Mouse (Mus musculus) ES-Bruce4 (cell line): ENCODE results near the gene Rnf151.

ENCODE experiments used
- CTCF ChIP-seq: IDR thresholded peaks from one replicate; pipeline ENCODE4 v1.8.1; 2011; ENCODE audit warnings: low read depth, low read length
- EP300 ChIP-seq: IDR thresholded peaks from 2 replicates; pipeline ENCODE4 v1.6.1; 2011; ENCODE audit warnings: low read depth, low read length; ENCODE audit not compliant: insufficient read depth
- POLR2A ChIP-seq: IDR thresholded peaks from one replicate; pipeline ENCODE4 v1.8.1; 2011; ENCODE audit warnings: low read length; ENCODE audit not compliant: insufficient read depth

DNA sequence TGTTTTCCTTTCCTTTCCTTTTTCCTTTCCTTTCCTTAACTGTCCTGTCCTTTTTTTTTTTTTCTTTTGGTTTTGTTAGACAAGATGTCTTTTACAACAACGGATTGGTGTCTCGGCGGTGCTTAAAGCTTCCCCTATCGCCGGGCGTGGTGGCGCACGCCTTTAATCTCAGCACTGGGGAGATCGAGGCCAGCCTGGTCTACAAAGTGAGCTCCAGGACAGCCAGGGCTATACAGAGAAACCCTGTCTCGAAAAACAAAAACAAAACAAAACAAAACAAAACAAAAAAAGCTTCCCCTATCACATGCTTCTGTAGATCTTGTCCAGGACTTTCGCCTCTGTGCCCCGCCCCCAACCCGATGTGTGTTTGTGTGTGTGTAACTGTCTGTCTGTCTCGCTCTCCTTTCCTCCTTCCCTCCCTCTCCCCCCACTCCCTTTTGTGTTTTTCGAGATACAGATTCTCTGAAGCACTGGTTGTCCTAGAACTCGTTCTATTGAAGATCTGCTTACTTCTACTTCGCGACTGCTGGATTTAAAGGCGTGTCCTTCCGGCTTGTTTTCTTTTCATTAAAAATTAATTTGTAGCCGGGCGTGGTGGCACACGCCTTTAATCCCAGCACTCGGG is 9.9 kb downstream of the Rnf151 start:
- no peak for TF ChIP-seq EP300
- no peak for TF ChIP-seq POLR2A
- no peak for TF ChIP-seq CTCF
